Mouse (Mus musculus): ENCODE measurements around the gene Gm13101.
A peak's percentile ranks its signal among the peaks of the same experiment; 100 is the strongest.
"Not testable (repeated sequence)": the region's sequence is repeated elsewhere in the genome, so short reads cannot be mapped to it uniquely, and the experiment has no call there.

Gene Gm13101

GRCm38 (mm10) chr4:143966850-143967249 is at the start of gene Gm13101:
Gm13101 (minus strand) TSS chr4:143966950.
- DNase-seq (ENCODE audit: low spot score), result not testable (repeated sequence)

GRCm38 (mm10) chr4:143994269-143994668 is 27.5 kb upstream of the Gm13101 start, which contains the start of gene Pramef17:
Pramef17 (minus strand) TSS chr4:143994369.
- DNase-seq (ENCODE audit: low spot score), result not testable (repeated sequence)

- DNase-seq (ENCODE audit: low spot score), result peak; percentile 58
These were observed 21.4 kb upstream of the Gm13101 start for GRCm38 (mm10) chr4:143988126-143988525.

GRCm38 (mm10) chr4:143987475-143987941 is 20.8 kb upstream of the Gm13101 start:
- DNase-seq (ENCODE audit: low spot score), result peak; percentile 80

- DNase-seq (ENCODE audit: low spot score), result peak; percentile 32
These were observed 19.0 kb upstream of the Gm13101 start for GRCm38 (mm10) chr4:143985733-143986132.

GRCm38 (mm10) chr4:143985165-143985564 is 18.4 kb upstream of the Gm13101 start:
- peak; percentile 16 for DNase-seq (ENCODE audit: low spot score)

GRCm38 (mm10) chr4:143983446-143983845 is 16.7 kb upstream of the Gm13101 start:
- not testable (repeated sequence) for DNase-seq (ENCODE audit: low spot score)

- not testable (repeated sequence) for DNase-seq (ENCODE audit: low spot score)
These were observed 15.8 kb downstream of the Gm13101 start, which contains the start of gene Pramef25 for GRCm38 (mm10) chr4:143950916-143951315. Pramef25 (minus strand) TSS chr4:143951016.

Measured in left cerebral cortex, adult 11 months (tissue).